Mouse (Mus musculus): ENCODE measurements around the gene Dusp8. TPM values are rescaled to one million over a fixed set of nuclear protein-coding genes. Genes with fewer than 3 reads are reported as not detected.

Gene Dusp8
- polyA plus RNA-seq, 1 experiment from 2014 or later, result 2.6 TPM

DNA sequence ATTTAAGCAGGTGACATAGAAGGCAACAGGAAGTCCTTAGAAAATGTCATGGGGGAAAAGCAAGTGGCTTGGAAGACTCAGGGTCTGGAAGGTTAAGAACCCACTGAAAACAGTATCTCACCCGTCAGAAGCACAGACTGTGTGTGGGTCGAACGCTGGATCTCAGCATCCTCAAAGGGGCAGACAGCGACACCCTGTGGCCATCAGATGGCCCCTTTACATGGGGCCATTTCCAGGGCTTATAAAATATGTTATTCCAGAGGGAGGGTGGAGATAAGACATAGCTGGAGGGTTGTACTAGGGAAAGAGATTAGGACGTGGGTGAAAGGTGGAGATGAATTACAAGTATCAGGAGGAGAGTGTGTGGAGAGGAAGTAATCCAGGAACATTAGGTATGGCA is 24.0 kb upstream of the Dusp8 start:
- H3K9me3 ChIP-seq (ENCODE audit: control insufficient read depth, low read length), result no peaks in the 10 kb centered on the region
- H3K36me3 ChIP-seq (ENCODE audit: control insufficient read depth, insufficient read depth, low read length), result no peaks in the 10 kb centered on the region
- no peak overlapping the region for H3K4me2 ChIP-seq
- no peak overlapping the region for H3K9ac ChIP-seq (ENCODE audit: low read depth, low read length)
- ATAC-seq (replicated peaks; ENCODE audit: low FRiP score) (no peak), DNase-seq (ENCODE audit: low spot score) (no peak)
- H3K27ac ChIP-seq (ENCODE audit: low read depth, low read length), result no peak overlapping the region
- no peaks in the 10 kb centered on the region for H3K27me3 ChIP-seq (replicated peaks; ENCODE audit: control insufficient read depth, insufficient read depth, low read length)
- WGBS, result 13% methylated on average over 5 of the region's 5 CpGs
- H3K4me3 ChIP-seq (ENCODE audit: low read depth, low read length), result no peak overlapping the region
- H3K4me1 ChIP-seq (replicated peaks; ENCODE audit: control insufficient read depth, insufficient read depth, low read length), result no peaks in the 10 kb centered on the region

DNA sequence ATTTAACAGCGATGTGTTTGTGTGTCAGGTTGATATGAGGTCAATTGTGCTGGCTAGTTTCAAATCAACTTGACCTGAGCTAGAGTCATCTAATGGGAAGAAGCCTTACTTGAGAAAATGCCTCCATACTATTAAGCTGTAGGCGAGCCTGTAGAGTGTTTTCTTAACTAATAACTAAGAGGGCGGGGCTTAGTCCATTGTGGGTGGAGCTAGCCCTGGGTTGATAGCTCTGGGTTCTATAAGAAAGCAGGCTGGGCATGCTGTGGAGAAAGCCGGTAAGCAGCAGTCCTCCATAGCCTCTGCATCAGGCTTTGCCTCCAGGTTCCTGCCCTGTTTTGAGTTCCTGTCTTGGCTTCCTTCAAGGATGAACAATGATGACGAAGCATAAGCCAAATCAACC is 9.1 kb upstream of the Dusp8 start:
- no peak overlapping the region for H3K9ac ChIP-seq (ENCODE audit: low read depth, low read length)
- 41% methylated on average over 5 of the region's 5 CpGs for WGBS
- no peak for DNase-seq (ENCODE audit: low spot score)
- no peaks in the 10 kb centered on the region for H3K27me3 ChIP-seq (replicated peaks; ENCODE audit: control insufficient read depth, insufficient read depth, low read length)
- no peaks in the 10 kb centered on the region for H3K9me3 ChIP-seq (ENCODE audit: control insufficient read depth, low read length)
- ATAC-seq (replicated peaks; ENCODE audit: low FRiP score), result no peak
- H3K4me2 ChIP-seq, result no peak overlapping the region
- no peaks in the 10 kb centered on the region for H3K36me3 ChIP-seq (ENCODE audit: control insufficient read depth, insufficient read depth, low read length)
- no peaks in the 10 kb centered on the region for H3K4me1 ChIP-seq (replicated peaks; ENCODE audit: control insufficient read depth, insufficient read depth, low read length)
- H3K4me3 ChIP-seq (ENCODE audit: low read depth, low read length), result no peak overlapping the region
- H3K27ac ChIP-seq (ENCODE audit: low read depth, low read length), result no peak overlapping the region

DNA sequence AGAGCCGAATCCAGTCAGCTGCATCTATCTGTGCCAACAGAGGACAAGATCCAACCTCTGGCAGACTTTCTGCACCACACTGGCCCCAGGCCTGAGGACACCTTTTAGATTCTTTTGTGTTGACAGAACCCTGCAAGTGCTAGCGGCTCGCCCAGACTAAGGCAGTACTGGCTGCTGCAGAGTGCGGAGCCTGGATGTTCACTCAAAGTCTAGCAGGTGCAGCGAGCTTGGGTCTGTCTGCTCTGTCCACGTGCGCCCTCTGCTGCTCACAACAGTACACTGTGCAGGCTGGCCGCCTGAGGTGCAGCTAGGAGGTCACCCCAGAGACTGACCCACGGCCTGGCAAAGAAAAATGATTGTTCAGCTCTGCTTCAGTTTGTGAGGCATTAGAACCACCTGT is 2.1 kb upstream of the Dusp8 start:
- ATAC-seq (replicated peaks; ENCODE audit: low FRiP score), result peak; percentile 59
- H3K27me3 ChIP-seq (replicated peaks; ENCODE audit: control insufficient read depth, insufficient read depth, low read length), result peaks cover 55% of the 10 kb centered on the region

DNA sequence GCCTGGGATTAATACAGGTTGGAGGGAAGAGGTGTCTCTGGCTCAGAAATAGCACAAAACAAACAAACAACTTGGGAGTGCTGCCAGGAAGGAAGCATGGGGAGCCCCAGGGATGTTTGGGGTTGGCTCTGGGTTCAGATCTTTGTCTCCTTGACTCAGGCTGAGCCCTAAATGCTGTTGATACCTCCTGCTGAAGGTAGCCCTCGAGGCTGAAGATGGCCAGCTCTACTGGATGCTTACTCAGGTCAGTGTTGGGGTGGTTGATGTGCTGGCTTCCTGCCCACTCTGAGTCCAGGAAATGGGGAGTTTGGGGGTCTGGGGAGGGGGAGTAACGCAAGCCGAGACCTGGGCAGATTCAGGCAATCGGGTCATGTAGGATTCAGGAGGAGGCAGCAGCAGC is 1.1 kb upstream of the Dusp8 start:
- Histone ChIP-seq H3K27me3 (replicated peaks; ENCODE audit: control insufficient read depth, insufficient read depth, low read length) (peaks cover 66% of the 10 kb centered on the region), H3K27ac (ENCODE audit: low read depth, low read length) (no peak overlapping the region), H3K4me1 (replicated peaks; ENCODE audit: control insufficient read depth, insufficient read depth, low read length) (peaks cover 15% of the 10 kb centered on the region; the same call in 1 of the 2 replicates), H3K9me3 (ENCODE audit: control insufficient read depth, low read length) (no peaks in the 10 kb centered on the region), H3K4me2 (no peak overlapping the region), H3K4me3 (ENCODE audit: low read depth, low read length) (no peak overlapping the region), H3K9ac (ENCODE audit: low read depth, low read length) (no peak overlapping the region), H3K36me3 (ENCODE audit: control insufficient read depth, insufficient read depth, low read length) (no peaks in the 10 kb centered on the region)
- ATAC-seq (replicated peaks; ENCODE audit: low FRiP score) (no peak), DNase-seq (ENCODE audit: low spot score) (no peak)
- WGBS, result 81% methylated on average over 4 of the region's 4 CpGs

More for the DNA sequence above, 2.1 kb upstream of the Dusp8 start:
- 11% methylated on average over 9 of the region's 9 CpGs for WGBS
- Histone ChIP-seq H3K27ac (ENCODE audit: low read depth, low read length) (no peak overlapping the region), H3K36me3 (ENCODE audit: control insufficient read depth, insufficient read depth, low read length) (no peaks in the 10 kb centered on the region), H3K4me1 (replicated peaks; ENCODE audit: control insufficient read depth, insufficient read depth, low read length) (peaks cover 15% of the 10 kb centered on the region; the same call in 1 of the 2 replicates), H3K4me2 (no peak overlapping the region), H3K9me3 (ENCODE audit: control insufficient read depth, low read length) (no peaks in the 10 kb centered on the region), H3K4me3 (ENCODE audit: low read depth, low read length) (no peak overlapping the region), H3K9ac (ENCODE audit: low read depth, low read length) (no peak overlapping the region)
- peak; percentile 73 for DNase-seq (ENCODE audit: low spot score)

DNA sequence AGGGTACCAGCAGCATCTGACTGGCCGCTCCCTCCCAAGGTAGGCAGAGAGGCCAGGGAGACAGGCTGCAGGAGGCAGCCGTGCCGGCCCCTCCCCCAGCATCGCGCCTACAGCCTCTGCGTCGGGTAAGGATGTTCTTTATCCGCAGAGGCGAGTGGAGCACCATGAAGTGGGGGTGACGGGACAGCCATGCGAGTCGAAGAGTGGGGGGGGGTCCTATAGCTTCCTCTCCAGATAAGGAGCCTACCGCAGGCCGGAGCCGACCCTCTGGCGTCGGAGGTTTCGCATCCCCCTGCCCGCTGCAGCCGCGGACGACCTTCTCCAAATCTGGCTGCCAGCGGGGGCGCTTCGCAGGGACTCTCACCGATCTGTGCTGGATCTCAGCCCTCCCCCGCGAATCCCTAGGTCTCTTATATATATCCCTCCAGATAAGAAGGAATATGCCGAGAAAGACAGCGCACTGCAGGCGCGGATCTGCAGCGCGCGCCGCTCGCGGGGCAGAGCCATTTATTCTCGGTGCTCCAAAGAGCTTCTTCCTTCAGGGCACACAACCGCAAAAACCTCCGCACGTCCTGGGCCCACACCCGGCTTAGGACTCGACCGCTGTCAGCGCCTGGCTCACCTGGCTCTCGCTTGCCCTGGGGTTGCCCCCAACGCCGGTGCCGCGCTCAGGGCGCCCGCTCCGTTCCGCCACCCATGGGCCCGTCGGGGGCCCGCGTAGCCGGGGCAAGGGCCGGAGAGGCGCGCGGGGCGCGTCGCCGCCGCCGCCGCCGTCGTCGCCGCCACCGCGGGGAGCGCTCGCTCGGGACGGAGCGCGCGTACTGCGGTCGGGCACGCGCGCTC is 1.1 kb downstream of the Dusp8 start:
- Histone ChIP-seq H3K36me3 (ENCODE audit: control insufficient read depth, insufficient read depth, low read length) (no peaks in the 10 kb centered on the region), H3K4me3 (ENCODE audit: low read depth, low read length) (peak overlapping the region; percentile 68), H3K9ac (ENCODE audit: low read depth, low read length) (peak overlapping the region; percentile 69), H3K27me3 (replicated peaks; ENCODE audit: control insufficient read depth, insufficient read depth, low read length) (peaks cover 87% of the 10 kb centered on the region), H3K27ac (ENCODE audit: low read depth, low read length) (peak overlapping the region; percentile 30; the same call in 1 of the 2 replicates), H3K9me3 (ENCODE audit: control insufficient read depth, low read length) (no peaks in the 10 kb centered on the region), H3K4me1 (replicated peaks; ENCODE audit: control insufficient read depth, insufficient read depth, low read length) (peaks cover 22% of the 10 kb centered on the region), H3K4me2 (peak overlapping the region; percentile 88)
- WGBS, result under 1% methylated on average over 85 of the region's 89 CpGs
- DNase-seq (ENCODE audit: low spot score) (no peak), ATAC-seq (replicated peaks; ENCODE audit: low FRiP score) (peak; percentile 44)

DNA sequence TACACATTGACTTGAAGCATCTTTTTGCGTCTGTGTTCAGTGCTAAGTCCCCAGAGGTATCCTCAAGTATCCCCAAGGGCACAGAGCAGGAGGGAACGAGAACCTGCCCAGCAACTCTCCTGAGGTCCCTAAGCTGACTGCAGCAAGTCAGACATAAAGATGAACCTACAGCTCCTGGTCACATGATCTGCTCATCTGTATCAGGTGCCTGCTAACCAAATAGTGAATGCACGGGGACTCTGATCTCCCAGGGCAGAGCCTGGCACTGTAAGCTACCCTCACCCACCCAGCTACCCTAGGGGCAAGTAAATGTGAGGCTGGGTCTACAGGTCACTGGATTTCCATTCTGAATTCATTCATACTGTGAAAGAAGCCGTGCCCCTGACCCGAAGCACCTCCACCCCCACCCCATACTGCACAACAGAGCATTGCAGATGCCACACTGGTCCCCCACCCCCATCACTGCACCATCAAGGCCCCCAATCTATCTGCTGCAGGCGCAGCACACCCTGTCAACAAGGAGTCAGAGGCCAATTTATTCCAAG is 1.9 kb downstream of the Dusp8 start:
- H3K27me3 ChIP-seq (replicated peaks; ENCODE audit: control insufficient read depth, insufficient read depth, low read length), result peaks cover 94% of the 10 kb centered on the region
- no peak overlapping the region for H3K27ac ChIP-seq (ENCODE audit: low read depth, low read length)
- peak overlapping the region; percentile 68 for H3K4me3 ChIP-seq (ENCODE audit: low read depth, low read length)
- no peaks in the 10 kb centered on the region for H3K9me3 ChIP-seq (ENCODE audit: control insufficient read depth, low read length)
- H3K9ac ChIP-seq (ENCODE audit: low read depth, low read length), result peak overlapping the region; percentile 69
- 29% methylated on average over 6 of the region's 6 CpGs for WGBS
- DNase-seq (ENCODE audit: low spot score), result no peak
- 0 out of 2 replicates have a peak, but pooled peaks have one; percentile 15 for ATAC-seq (replicated peaks; ENCODE audit: low FRiP score)
- peak overlapping the region; percentile 88 for H3K4me2 ChIP-seq
- no peaks in the 10 kb centered on the region for H3K36me3 ChIP-seq (ENCODE audit: control insufficient read depth, insufficient read depth, low read length)
- H3K4me1 ChIP-seq (replicated peaks; ENCODE audit: control insufficient read depth, insufficient read depth, low read length), result peaks cover 27% of the 10 kb centered on the region

DNA sequence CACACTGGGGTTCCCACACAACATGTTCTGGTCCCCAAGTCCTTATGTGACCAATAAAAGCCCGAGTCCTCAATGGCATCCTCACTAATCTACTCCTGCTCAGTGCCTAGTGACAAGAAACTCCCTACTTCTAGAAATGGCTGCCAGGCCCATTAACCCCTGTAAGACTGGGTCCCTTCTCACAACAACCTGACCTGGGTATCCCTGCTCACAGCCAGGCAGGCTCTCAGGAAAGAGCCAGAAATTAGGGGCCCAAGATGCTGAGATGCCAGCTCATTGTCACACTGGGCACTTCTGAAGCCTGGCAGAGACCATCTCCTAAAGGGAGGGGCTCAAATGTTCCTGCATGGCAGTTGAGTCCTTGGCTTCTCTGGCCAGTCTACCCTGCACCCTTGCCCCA is 2.7 kb downstream of the Dusp8 start:
- ATAC-seq (replicated peaks; ENCODE audit: low FRiP score) (no peak), DNase-seq (ENCODE audit: low spot score) (no peak)
- Histone ChIP-seq H3K4me1 (replicated peaks; ENCODE audit: control insufficient read depth, insufficient read depth, low read length) (peaks cover 35% of the 10 kb centered on the region), H3K27me3 (replicated peaks; ENCODE audit: control insufficient read depth, insufficient read depth, low read length) (peaks cover 96% of the 10 kb centered on the region), H3K36me3 (ENCODE audit: control insufficient read depth, insufficient read depth, low read length) (no peaks in the 10 kb centered on the region), H3K4me2 (no peak overlapping the region), H3K4me3 (ENCODE audit: low read depth, low read length) (no peak overlapping the region), H3K9ac (ENCODE audit: low read depth, low read length) (no peak overlapping the region), H3K9me3 (ENCODE audit: control insufficient read depth, low read length) (no peaks in the 10 kb centered on the region), H3K27ac (ENCODE audit: low read depth, low read length) (no peak overlapping the region)
- WGBS, result 52% methylated on average over 1 of the region's 1 CpGs

DNA sequence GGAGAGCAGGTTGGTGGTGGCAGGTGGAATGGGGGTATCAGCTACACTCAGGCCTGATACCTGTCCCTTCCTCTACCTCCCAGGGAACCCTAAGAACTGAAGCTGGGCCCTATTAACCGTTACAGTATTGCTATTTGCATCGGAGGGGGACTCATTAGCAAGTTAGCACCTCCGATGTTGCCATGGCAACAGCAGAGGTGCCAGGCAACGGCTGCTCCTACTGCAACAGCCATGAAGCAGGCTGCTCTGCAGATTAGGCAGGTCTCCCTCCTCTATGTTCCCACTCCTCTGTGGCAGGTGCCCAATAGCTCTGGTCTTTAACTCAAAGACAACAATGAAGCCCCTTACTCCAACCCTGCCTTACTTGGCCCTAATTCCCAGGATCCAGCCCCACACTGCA is 3.8 kb downstream of the Dusp8 start:
- 14% methylated on average over 4 of the region's 4 CpGs for WGBS

More for the DNA sequence above, 3.8 kb downstream of the Dusp8 start:
- Histone ChIP-seq H3K4me1 (replicated peaks; ENCODE audit: control insufficient read depth, insufficient read depth, low read length) (peaks cover 42% of the 10 kb centered on the region), H3K4me2 (no peak overlapping the region), H3K4me3 (ENCODE audit: low read depth, low read length) (no peak overlapping the region), H3K36me3 (ENCODE audit: control insufficient read depth, insufficient read depth, low read length) (no peaks in the 10 kb centered on the region), H3K27me3 (replicated peaks; ENCODE audit: control insufficient read depth, insufficient read depth, low read length) (peaks cover 86% of the 10 kb centered on the region), H3K27ac (ENCODE audit: low read depth, low read length) (no peak overlapping the region), H3K9ac (ENCODE audit: low read depth, low read length) (no peak overlapping the region), H3K9me3 (ENCODE audit: control insufficient read depth, low read length) (no peaks in the 10 kb centered on the region)
- ATAC-seq (replicated peaks; ENCODE audit: low FRiP score) (no peak), DNase-seq (ENCODE audit: low spot score) (no peak)

Measured in liver, embryonic 11.5 days (tissue).